Mouse (Mus musculus) olfactory bulb, adult 2 months (tissue): ENCODE data around the gene Nr1d2.

ENCODE experiments used
- CTCF ChIP-seq: fragments of 200-500 bp; IDR thresholded peaks from 2 replicates; pipeline ENCODE4 v1.5.1; 2012; ENCODE audit warnings: low read depth, mild to moderate bottlenecking, low read length, moderate library complexity; ENCODE audit not compliant: insufficient read depth
- POLR2A ChIP-seq: fragments of 200-500 bp; IDR thresholded peaks from 2 replicates; pipeline ENCODE4 v1.6.1; 2012; ENCODE audit warnings: mild to moderate bottlenecking, low read depth, low read length, moderate library complexity; ENCODE audit not compliant: insufficient read depth

GRCm38 (mm10) chr14:18241786-18242185 is 2.9 kb upstream of the Nr1d2 start:
- TF ChIP-seq CTCF (no peak), POLR2A (no peak)
